Mouse (Mus musculus): ENCODE measurements around the gene Crb1. TPM values are rescaled to one million over a fixed set of nuclear protein-coding genes. Genes with fewer than 3 reads are reported as not detected.

Crb1 gene
- polyA plus RNA-seq, 1 experiment from 2014 or later, result 1.2 TPM

DNA sequence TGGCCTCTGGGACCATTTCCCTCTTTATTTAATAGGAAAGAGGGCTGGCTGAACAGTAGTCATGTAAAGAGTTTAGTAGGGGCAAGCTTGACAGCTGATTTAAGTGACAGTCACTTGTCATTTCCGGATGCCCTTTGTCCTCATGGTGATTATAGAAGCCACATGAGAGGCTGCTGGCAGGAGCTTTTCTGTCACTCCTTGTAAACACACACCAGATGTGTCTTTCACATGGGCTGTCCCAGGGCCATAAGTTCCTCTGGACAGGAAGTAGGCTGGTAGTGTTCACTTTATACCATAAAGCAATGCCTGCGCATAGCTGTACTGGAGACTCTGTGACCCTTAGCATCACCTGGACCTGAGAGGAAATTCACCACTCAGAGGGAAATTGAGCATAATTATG is 182.9 kb downstream of the Crb1 start:
- Histone ChIP-seq H3K4me3 (no peak overlapping the region), H3K4me1 (peaks cover 15% of the 10 kb centered on the region), H3K9me3 (replicated peaks) (no peaks in the 10 kb centered on the region), H3K27me3 (ENCODE audit: low read depth, poor library complexity, severe bottlenecking) (no peaks in the 10 kb centered on the region), H3K27ac (replicated peaks) (no peak overlapping the region), H3K36me3 (no peaks in the 10 kb centered on the region)
- DNase-seq (ENCODE audit: low spot score), result no peak
- 43% methylated on average over 2 of the region's 2 CpGs for WGBS

DNA sequence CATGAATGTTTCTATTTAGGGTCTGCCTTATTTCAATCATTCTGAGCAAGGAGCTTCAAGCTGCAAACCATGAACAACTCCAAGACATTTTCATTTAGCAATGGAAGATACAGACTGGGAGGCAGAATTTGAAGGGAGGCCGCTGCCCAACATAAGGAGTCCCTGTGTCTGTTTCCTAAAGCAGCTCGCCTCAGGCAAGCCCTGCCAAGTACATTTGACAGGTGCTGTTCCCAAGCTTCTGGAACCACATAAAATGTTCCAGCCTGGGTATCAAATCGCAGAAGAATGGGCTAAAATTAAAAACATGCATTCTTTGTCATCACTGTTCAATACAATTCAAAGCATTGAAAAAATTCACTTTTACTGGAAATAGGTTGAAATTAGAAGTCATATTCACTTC is 184.3 kb downstream of the Crb1 start:
- H3K36me3 ChIP-seq, result no peaks in the 10 kb centered on the region
- WGBS, result 81% methylated on average over 3 of the region's 3 CpGs
- peaks cover 15% of the 10 kb centered on the region for H3K4me1 ChIP-seq
- H3K27ac ChIP-seq (replicated peaks), result no peak overlapping the region
- no peaks in the 10 kb centered on the region for H3K27me3 ChIP-seq (ENCODE audit: low read depth, poor library complexity, severe bottlenecking)
- DNase-seq (ENCODE audit: low spot score), result no peak
- no peak overlapping the region for H3K4me3 ChIP-seq
- H3K9me3 ChIP-seq (replicated peaks), result no peaks in the 10 kb centered on the region

DNA sequence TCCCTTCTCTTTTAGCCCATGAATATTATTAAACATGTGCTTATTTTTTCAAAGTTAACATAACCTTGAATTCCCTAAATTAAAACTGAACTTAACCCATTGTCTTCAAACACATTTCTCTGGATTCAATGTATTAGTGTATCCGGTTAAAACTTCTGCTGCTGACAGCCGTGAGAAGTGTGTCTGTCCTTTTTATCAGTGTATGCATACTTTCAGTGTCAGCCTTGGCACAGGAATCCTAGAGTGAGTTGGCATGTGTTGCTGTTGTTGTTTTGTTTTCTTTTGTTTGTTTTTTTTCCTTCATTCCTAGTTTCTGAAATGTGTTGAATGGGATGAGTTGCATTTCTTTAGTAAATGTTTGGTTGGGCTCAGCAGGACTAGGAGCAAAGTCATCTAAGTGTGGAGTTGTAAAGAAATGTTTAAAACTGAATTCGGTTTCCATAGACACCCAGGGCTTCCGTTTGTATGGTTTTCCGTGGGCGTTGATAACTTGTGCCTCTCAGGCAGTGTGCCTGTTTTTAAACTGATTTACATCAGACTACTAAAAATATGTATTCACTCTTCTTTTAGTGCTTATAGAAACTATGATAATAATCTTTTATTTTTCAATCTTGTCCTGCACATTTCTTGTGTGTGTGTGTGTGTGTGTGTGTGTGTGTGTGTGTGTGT is 196.3 kb downstream of the Crb1 start:
- WGBS, result 78% methylated on average over 6 of the region's 6 CpGs
- H3K4me3 ChIP-seq, result no peak overlapping the region

GRCm38 (mm10) chr1:139179707-139180106 is 197.2 kb downstream of the Crb1 start:
- Histone ChIP-seq H3K27ac (replicated peaks) (no peak overlapping the region), H3K9me3 (replicated peaks) (no peaks in the 10 kb centered on the region), H3K4me3 (no peak overlapping the region), H3K4me1 (peaks cover 8% of the 10 kb centered on the region; the same call in 1 of the 2 replicates), H3K36me3 (no peaks in the 10 kb centered on the region), H3K27me3 (ENCODE audit: low read depth, poor library complexity, severe bottlenecking) (no peaks in the 10 kb centered on the region)
- no peak for DNase-seq (ENCODE audit: low spot score)
- WGBS, result 83% methylated on average over 1 of the region's 1 CpGs

More for the DNA sequence above, 196.3 kb downstream of the Crb1 start:
- no peak for DNase-seq (ENCODE audit: low spot score)
- Histone ChIP-seq H3K36me3 (no peaks in the 10 kb centered on the region), H3K9me3 (replicated peaks) (no peaks in the 10 kb centered on the region), H3K27ac (replicated peaks) (no peak overlapping the region), H3K4me1 (peaks cover 8% of the 10 kb centered on the region; the same call in 1 of the 2 replicates), H3K27me3 (ENCODE audit: low read depth, poor library complexity, severe bottlenecking) (no peaks in the 10 kb centered on the region)

DNA sequence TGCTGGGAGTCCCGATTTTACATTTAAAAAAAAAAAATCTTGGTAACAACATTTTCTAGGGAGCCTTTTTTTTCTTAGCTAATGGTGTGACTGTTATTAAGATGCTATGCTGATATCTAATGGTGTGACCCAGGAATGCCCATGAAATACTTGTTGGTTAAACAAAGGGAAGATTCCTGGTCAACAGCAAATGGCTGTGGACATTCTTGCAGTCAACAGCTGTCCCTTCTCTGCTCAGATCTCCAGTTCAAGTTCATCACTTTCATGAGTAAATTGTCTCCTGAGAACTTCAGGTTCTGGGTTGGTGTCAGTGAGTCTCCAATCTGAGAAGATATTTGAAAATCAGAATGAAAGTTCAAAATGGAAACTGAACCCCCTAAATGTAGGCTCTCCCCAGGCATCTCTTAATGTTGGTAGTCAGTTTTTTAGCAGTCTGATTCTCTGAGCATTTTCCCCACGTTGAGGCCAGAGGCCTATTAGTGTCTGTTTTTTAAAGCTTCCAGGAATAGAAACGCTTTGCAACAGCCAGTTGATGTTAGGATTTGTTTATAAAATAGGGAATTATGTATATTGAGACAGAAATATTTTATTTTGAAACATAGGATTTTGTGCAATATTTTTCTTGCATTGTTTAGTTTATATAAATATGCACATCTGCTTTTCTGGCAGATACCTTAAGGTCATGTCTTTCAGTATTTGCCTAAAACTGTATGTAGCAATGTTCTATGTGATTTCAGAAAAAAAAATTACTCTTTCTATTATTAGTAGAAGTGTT is 202.7 kb downstream of the Crb1 start:
- Histone ChIP-seq H3K36me3 (peaks cover 8% of the 10 kb centered on the region), H3K4me1 (no peaks in the 10 kb centered on the region), H3K9me3 (replicated peaks) (no peaks in the 10 kb centered on the region), H3K27me3 (ENCODE audit: low read depth, poor library complexity, severe bottlenecking) (no peaks in the 10 kb centered on the region), H3K4me3 (no peak overlapping the region), H3K27ac (replicated peaks) (no peak overlapping the region)
- 91% methylated on average over 3 of the region's 3 CpGs for WGBS
- DNase-seq (ENCODE audit: low spot score), result no peak

DNA sequence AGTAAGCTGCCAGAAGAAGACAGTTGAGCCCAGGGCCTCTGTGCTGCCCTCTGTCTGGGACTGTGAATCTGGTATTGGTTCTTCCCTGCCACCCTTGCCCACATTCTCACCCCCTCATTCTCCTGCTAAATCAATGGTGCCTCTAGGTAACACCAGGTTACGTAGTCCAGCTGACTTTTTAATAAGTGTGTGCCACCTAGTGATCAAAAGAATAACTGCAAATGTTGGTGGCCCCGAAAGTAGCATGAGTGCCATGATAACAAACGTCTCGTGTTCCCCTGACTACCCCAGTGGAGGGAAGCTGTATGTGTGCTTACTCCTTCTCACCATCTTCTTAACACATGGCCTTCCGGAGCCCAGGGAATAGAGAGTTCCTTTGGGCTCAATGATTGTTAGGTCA is 214.1 kb downstream of the Crb1 start:
- Histone ChIP-seq H3K9me3 (replicated peaks) (no peaks in the 10 kb centered on the region), H3K4me1 (peaks cover 8% of the 10 kb centered on the region; the same call in 1 of the 2 replicates), H3K36me3 (no peaks in the 10 kb centered on the region), H3K4me3 (no peak overlapping the region), H3K27ac (replicated peaks) (no peak overlapping the region), H3K27me3 (ENCODE audit: low read depth, poor library complexity, severe bottlenecking) (no peaks in the 10 kb centered on the region)
- WGBS, result 39% methylated on average over 5 of the region's 5 CpGs
- peak; percentile 20 for DNase-seq (ENCODE audit: low spot score)

DNA sequence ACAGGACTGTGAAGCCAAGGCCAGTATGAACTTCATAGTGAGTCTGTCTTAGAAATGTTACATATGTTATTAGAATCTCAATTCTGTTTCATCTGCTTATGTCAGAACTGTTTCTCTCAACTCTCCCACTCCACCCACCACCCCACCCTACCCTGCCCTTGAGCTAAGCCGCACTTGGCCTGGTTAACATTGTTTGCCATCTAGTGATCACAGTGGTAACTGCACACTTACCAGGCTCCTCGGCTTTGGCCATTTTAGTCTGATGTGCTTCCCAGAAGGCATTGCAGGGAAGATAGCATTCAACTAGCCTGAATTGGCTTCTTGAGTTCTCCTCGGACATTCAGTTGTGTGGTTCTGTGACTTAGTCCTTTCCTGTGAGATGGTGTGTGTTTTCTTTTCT is 215.3 kb downstream of the Crb1 start:
- Histone ChIP-seq H3K27me3 (ENCODE audit: low read depth, poor library complexity, severe bottlenecking) (no peaks in the 10 kb centered on the region), H3K9me3 (replicated peaks) (no peaks in the 10 kb centered on the region), H3K27ac (replicated peaks) (no peak overlapping the region), H3K36me3 (no peaks in the 10 kb centered on the region), H3K4me3 (no peak overlapping the region), H3K4me1 (peaks cover 8% of the 10 kb centered on the region; the same call in 1 of the 2 replicates)
- WGBS, result 56% methylated on average over 3 of the region's 3 CpGs
- DNase-seq (ENCODE audit: low spot score), result peak; percentile 21

- Histone ChIP-seq H3K36me3 (no peaks in the 10 kb centered on the region), H3K4me3 (no peak overlapping the region), H3K27me3 (ENCODE audit: low read depth, poor library complexity, severe bottlenecking) (no peaks in the 10 kb centered on the region), H3K27ac (replicated peaks) (no peak overlapping the region), H3K4me1 (peaks cover 22% of the 10 kb centered on the region), H3K9me3 (replicated peaks) (no peaks in the 10 kb centered on the region)
- 34% methylated on average over 3 of the region's 3 CpGs for WGBS
- DNase-seq (ENCODE audit: low spot score), result no peak
Observed at GRCm38 (mm10) chr1:139156397-139156796, 220.5 kb downstream of the Crb1 start.

GRCm38 (mm10) chr1:139153493-139153892 is 223.4 kb downstream of the Crb1 start:
- peaks cover 14% of the 10 kb centered on the region for H3K4me1 ChIP-seq
- H3K36me3 ChIP-seq, result no peaks in the 10 kb centered on the region
- no peaks in the 10 kb centered on the region; the same call in 1 of the 2 replicates for H3K9me3 ChIP-seq (replicated peaks)
- peak overlapping the region; percentile 38 for H3K27ac ChIP-seq (replicated peaks)
- WGBS, result 30% methylated on average over 6 of the region's 6 CpGs
- H3K4me3 ChIP-seq, result no peak overlapping the region
- no peaks in the 10 kb centered on the region for H3K27me3 ChIP-seq (ENCODE audit: low read depth, poor library complexity, severe bottlenecking)
- DNase-seq (ENCODE audit: low spot score), result no peak

DNA sequence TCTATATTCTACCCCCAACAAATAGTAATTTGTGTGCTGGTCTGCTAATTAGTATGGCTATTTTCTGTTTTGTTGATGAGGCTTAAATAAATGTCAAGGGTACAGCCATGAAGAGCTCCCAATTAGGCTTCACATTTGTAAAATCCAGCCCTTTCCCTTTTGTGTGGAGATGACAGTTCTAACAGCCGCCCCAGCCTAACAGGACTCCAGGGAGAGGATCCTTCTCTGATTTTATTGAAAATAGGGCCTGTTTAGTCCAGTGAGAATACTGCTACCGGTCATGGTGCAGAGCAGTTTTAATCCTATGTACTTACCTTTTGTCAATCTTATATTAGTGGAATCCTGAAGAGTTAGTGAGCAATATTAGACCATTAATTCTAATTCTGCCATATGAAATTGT is 223.9 kb downstream of the Crb1 start:
- DNase-seq (ENCODE audit: low spot score), result no peak
- peaks cover 14% of the 10 kb centered on the region for H3K4me1 ChIP-seq
- no peak overlapping the region for H3K27ac ChIP-seq (replicated peaks)
- H3K9me3 ChIP-seq (replicated peaks), result no peaks in the 10 kb centered on the region; the same call in 1 of the 2 replicates
- H3K36me3 ChIP-seq, result no peaks in the 10 kb centered on the region
- WGBS, result 59% methylated on average over 2 of the region's 2 CpGs
- H3K4me3 ChIP-seq, result no peak overlapping the region
- no peaks in the 10 kb centered on the region for H3K27me3 ChIP-seq (ENCODE audit: low read depth, poor library complexity, severe bottlenecking)

Other genes starting within 250 kb of the Crb1 start
- 10.6 and 13.6 TPM in 2 replicates for gene Zbtb41, start 45.2 kb upstream of the Crb1 start, polyA plus RNA-seq (2016; fragmentation: Nextera tagmentation; extraction: Ambion mirVana)
- 21.4 and 23.1 TPM in 2 replicates for gene Aspm, start 77.7 kb upstream of the Crb1 start, polyA plus RNA-seq (2016; fragmentation: Nextera tagmentation; extraction: Ambion mirVana)
- not detected in 2 replicates for gene F13b, start 124.6 kb upstream of the Crb1 start, polyA plus RNA-seq (2016; fragmentation: Nextera tagmentation; extraction: Ambion mirVana)
- gene Cfhr1, start 183.2 kb upstream of the Crb1 start, polyA plus RNA-seq (2016; fragmentation: Nextera tagmentation; extraction: Ambion mirVana), result 0.06 TPM in 1 of 2 replicates, not detected in the other

All from midbrain, embryonic 10.5 days (tissue).